Mouse (Mus musculus) limb, embryonic 11.5 days (tissue): ENCODE data around the gene Zfp553. TPM values are rescaled to one million over a fixed set of nuclear protein-coding genes. Genes with fewer than 3 reads are reported as not detected.
A peak's percentile ranks its signal among the peaks of the same experiment; 100 is the strongest.

Experiments used
- ATAC-seq: fragments of 200-750 bp; cut with Nextera tagmentation; 2 replicates; pipeline ENCODE4 v1.8.0; 2017; ENCODE audit warnings: low read depth; ENCODE audit not compliant: insufficient number of reproducible peaks, low FRiP score, low TSS enrichment
- DNase-seq: peaks from one replicate; pipeline ENCODE4 v3.0.0-alpha.2; 2015; ENCODE audit warnings: low spot score
- H3K27ac ChIP-seq: fragments of 300-500 bp; sonication (generic); replicated peaks from 2 replicates; pipeline ENCODE4 v1.5.1; 2014; ENCODE audit warnings: low read depth, mild to moderate bottlenecking, low read length
- H3K27me3 ChIP-seq: fragments of 300-500 bp; sonication (generic); 2 replicates; pipeline ENCODE4 v1.6.1; 2014; ENCODE audit warnings: mild to moderate bottlenecking, low read length, mixed read lengths; ENCODE audit not compliant: control insufficient read depth, insufficient read depth
- H3K36me3 ChIP-seq: fragments of 300-500 bp; sonication (generic); 2 replicates; pipeline ENCODE4 v1.6.1; 2014; ENCODE audit warnings: mild to moderate bottlenecking, low read length, moderate library complexity, mixed read lengths; ENCODE audit not compliant: control insufficient read depth, insufficient read depth
- H3K4me1 ChIP-seq: fragments of 300-500 bp; sonication (generic); 2 replicates; pipeline ENCODE4 v1.6.1; 2014; ENCODE audit warnings: low read length, mixed read lengths; ENCODE audit not compliant: control insufficient read depth, insufficient read depth
- H3K4me2 ChIP-seq: fragments of 300-500 bp; sonication (generic); 2 replicates; pipeline ENCODE4 v1.6.1; 2014; ENCODE audit warnings: low read depth, mild to moderate bottlenecking, moderate library complexity; ENCODE audit not compliant: severe bottlenecking
- H3K4me3 ChIP-seq: fragments of 300-500 bp; sonication (generic); 2 replicates; pipeline ENCODE4 v1.5.1; 2014; ENCODE audit warnings: low read depth, low read length
- H3K9ac ChIP-seq: fragments of 300-500 bp; sonication (generic); 2 replicates; pipeline ENCODE4 v1.6.1; 2014; ENCODE audit warnings: mild to moderate bottlenecking, low read length
- H3K9me3 ChIP-seq: fragments of 300-500 bp; sonication (generic); 2 replicates; pipeline ENCODE4 v1.6.1; 2016; ENCODE audit warnings: low read length; ENCODE audit not compliant: control insufficient read depth
- WGBS: fragments of 180-500 bp; shearing (Covaris S2); extraction: QIAGEN DNeasy Blood & Tissue Kit; methylation state at CpG from one replicate; pipeline ENCODE4 v1.1.7; 2014; 5-methylcytosine and 5-hydroxymethylcytosine counted together
- polyA plus RNA-seq: library from polyadenylated mRNA; unstranded; fragments of >200 nt; fragmentation: Nextera tagmentation; extraction: Ambion mirVana; gene quantifications from 2 replicates; pipeline ENCODE4 v1.2.1, GENCODE M21; 2014

The Zfp553 gene
- polyA plus RNA-seq, 1 experiment from 2014 or later: 29.1 TPM

DNA sequence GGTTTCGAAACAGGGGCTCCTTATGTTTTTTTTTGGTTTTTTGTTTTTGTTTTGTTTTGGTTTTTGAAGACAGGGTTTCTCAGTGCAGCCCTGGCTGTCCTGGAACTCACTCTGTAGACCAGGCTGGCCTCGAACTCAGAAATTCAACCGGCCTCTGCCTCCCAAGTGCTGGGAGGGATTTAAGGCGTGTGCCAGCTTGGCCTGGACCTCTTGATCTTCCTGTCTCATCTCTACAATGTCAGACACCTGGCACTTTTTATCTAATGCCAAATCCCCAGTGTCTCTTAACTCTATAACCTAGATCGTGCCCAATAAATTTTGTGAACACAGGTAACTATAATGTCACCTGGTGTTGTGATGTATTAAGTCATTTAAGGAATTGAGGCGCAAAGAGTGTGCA, 20.5 kb downstream of the Zfp553 start:
- ATAC-seq (0 out of 2 replicates have a peak, but pooled peaks have one; percentile 15), DNase-seq (no peak)
- Histone ChIP-seq H3K27ac (no peak overlapping the region), H3K36me3 (peaks cover 7% of the 10 kb centered on the region), H3K4me3 (peak overlapping the region; percentile 54), H3K9me3 (no peaks in the 10 kb centered on the region), H3K4me1 (peaks cover 6% of the 10 kb centered on the region; the same call in 1 of the 2 replicates), H3K4me2 (peak overlapping the region; percentile 82), H3K27me3 (no peaks in the 10 kb centered on the region), H3K9ac (peak overlapping the region; percentile 68; the same call in 1 of the 2 replicates)
- WGBS: 84% methylated on average over 6 of the region's 6 CpGs

DNA sequence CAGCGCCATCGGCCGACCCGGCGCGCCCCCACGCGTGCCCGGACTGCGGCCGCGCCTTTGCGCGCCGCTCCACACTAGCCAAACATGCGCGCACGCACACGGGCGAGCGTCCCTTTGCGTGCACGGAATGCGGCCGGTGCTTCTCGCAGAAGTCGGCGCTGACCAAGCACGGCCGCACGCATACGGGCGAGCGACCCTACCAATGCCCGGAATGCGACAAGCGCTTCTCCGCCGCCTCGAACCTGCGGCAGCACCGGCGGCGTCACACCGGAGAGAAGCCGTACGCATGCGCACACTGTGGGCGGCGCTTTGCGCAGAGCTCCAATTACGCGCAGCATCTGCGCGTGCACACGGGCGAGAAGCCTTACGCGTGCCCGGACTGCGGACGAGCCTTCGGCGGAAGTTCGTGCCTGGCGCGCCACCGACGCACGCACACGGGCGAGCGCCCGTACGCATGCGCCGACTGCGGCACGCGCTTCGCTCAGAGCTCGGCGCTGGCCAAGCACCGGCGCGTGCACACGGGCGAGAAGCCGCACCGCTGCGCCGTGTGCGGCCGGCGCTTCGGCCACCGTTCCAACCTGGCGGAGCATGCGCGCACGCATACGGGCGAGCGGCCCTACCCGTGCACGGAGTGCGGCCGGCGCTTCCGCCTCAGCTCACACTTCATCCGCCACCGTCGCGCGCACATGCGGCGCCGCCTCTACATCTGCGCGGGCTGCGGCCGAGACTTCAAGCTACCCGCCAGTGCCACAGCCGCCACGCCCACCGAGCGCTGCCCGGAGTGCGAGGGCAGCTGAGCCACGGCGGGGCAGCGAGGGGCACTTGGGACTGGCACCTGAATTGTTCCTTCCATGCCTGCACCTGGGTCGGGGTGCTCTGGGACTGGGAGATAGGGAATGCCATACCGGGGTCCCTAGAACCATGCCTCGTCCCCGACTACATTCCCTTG, 21.2 kb downstream of the Zfp553 start:
- ATAC-seq (peak; percentile 93), DNase-seq (peak; percentile 96)
- Histone ChIP-seq H3K4me2 (peak overlapping the region; percentile 82), H3K9ac (peak overlapping the region; percentile 68), H3K27ac (peak overlapping the region; percentile 74), H3K9me3 (no peaks in the 10 kb centered on the region), H3K4me3 (peak overlapping the region; percentile 54), H3K27me3 (no peaks in the 10 kb centered on the region), H3K4me1 (peaks cover 6% of the 10 kb centered on the region; the same call in 1 of the 2 replicates), H3K36me3 (peaks cover 9% of the 10 kb centered on the region)
- 2% methylated on average over 113 of the region's 136 CpGs for WGBS

DNA sequence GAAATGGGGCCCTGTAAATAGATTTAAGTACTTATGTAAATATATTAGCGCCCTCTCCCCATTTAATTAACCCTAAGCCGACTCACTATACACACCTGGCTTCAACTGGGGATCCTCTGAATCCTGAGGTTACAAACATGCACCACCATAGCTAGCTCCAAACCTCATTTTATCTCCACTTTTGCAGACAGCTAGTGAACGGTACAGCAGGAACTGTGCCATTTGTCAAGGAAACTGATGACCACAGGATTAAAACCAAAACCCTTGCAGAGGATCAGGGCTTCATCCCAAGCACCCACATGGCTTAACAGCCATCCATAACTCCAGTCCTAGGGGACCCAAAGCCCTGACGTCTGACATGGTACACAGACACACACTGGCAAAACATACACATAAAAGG, 22.1 kb downstream of the Zfp553 start:
- peak overlapping the region; percentile 68; the same call in 1 of the 2 replicates for H3K9ac ChIP-seq
- 16% methylated on average over 4 of the region's 4 CpGs for WGBS
- peak overlapping the region; percentile 82 for H3K4me2 ChIP-seq
- H3K4me3 ChIP-seq: peak overlapping the region; percentile 54
- H3K36me3 ChIP-seq: peaks cover 7% of the 10 kb centered on the region
- H3K4me1 ChIP-seq: peaks cover 8% of the 10 kb centered on the region
- H3K9me3 ChIP-seq: no peaks in the 10 kb centered on the region
- H3K27ac ChIP-seq: peak overlapping the region; percentile 74; the same call in 1 of the 2 replicates
- H3K27me3 ChIP-seq: no peaks in the 10 kb centered on the region
- no peak for ATAC-seq
- no peak for DNase-seq

DNA sequence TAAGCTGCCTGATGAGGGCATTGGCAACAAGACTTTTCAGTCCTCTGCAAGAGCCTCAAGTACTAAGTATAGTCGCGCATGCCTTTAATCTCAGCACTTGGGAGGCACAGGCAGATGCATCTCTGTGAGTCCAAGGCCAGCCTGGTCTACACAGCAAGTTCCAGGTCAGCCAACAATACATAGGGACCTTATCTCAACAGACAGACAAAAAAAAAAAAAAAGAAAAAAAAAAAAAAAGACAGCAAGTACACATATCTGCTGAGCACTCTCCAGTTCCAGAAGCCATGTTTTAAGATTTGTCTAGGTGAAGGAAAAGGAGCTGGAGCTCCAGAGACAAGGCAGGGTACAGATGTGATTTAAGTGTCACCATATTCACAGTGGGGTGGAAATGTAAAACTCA, 23.1 kb downstream of the Zfp553 start:
- Histone ChIP-seq H3K9ac (no peak overlapping the region), H3K36me3 (peaks cover 7% of the 10 kb centered on the region), H3K4me1 (peaks cover 9% of the 10 kb centered on the region), H3K9me3 (no peaks in the 10 kb centered on the region), H3K4me2 (no peak overlapping the region), H3K27ac (no peak overlapping the region), H3K27me3 (no peaks in the 10 kb centered on the region), H3K4me3 (no peak overlapping the region)
- ATAC-seq (no peak), DNase-seq (no peak)
- WGBS: 88% methylated on average over 2 of the region's 2 CpGs

DNA sequence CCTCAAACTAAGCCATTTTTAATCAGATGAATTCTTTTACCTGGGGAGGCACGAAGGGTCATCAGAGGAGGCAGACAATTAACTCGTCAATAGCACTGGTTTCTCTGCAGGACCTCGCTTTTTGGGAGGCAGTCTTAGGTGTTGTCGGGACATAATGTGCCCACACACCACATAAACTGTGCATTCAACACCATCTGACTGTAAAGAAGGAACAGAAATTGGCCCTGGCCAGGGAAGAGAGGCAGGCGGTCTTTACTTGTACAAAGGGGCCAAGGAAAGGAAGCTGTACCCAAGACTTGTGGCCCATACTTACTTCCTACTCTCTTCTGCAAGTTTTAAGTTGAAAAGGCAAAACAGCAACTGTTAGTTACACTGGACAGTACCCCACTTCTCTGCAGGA, 23.7 kb downstream of the Zfp553 start:
- H3K27ac ChIP-seq: no peak overlapping the region
- no peak overlapping the region for H3K4me3 ChIP-seq
- peaks cover 7% of the 10 kb centered on the region for H3K36me3 ChIP-seq
- ATAC-seq (no peak), DNase-seq (no peak)
- WGBS: 89% methylated on average over 5 of the region's 5 CpGs
- no peaks in the 10 kb centered on the region for H3K9me3 ChIP-seq
- H3K4me2 ChIP-seq: no peak overlapping the region
- no peak overlapping the region for H3K9ac ChIP-seq
- H3K27me3 ChIP-seq: no peaks in the 10 kb centered on the region
- H3K4me1 ChIP-seq: peaks cover 10% of the 10 kb centered on the region

DNA sequence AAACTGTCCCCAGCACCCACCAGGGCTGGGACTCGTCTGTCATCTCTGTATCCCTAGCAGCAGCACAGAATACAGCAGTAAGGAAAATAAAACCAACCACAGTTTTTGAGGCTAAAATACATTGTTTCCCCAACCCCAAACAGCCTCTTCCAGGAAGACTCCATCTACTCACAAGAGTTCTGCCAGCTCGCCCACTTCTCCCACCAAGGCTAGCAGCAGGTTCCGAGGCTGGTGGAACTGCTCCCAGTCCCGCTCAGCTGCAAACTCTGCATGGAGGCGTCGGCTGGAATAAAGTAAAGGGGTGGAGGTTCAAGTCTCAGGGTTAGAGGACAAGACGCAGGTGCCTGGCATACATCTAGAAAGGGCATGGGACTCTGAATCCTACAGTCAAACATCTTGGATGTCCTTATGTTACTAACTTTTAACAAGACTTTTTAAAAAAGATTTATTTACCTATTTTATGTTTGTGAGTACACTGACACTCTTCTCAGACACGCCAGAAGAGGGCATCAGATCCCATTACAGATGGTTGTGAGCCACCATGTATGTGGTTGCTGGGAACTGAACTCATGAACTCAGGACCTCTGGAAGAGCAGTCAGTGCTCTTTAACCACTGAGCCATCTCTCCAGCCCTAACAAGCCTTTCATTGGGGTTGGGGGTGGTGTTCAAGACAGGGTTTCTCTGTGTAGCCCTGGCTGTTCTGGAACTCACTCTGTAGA, 26.5 kb downstream of the Zfp553 start:
- no peaks in the 10 kb centered on the region for H3K27me3 ChIP-seq
- no peak for DNase-seq
- no peak overlapping the region for H3K27ac ChIP-seq
- H3K4me2 ChIP-seq: peak overlapping the region; percentile 70
- no peak for ATAC-seq
- H3K9me3 ChIP-seq: no peaks in the 10 kb centered on the region
- H3K9ac ChIP-seq: no peak overlapping the region
- WGBS: 76% methylated on average over 8 of the region's 8 CpGs
- peaks cover 7% of the 10 kb centered on the region for H3K36me3 ChIP-seq
- H3K4me3 ChIP-seq: peak overlapping the region; percentile 78
- peaks cover 7% of the 10 kb centered on the region for H3K4me1 ChIP-seq

DNA sequence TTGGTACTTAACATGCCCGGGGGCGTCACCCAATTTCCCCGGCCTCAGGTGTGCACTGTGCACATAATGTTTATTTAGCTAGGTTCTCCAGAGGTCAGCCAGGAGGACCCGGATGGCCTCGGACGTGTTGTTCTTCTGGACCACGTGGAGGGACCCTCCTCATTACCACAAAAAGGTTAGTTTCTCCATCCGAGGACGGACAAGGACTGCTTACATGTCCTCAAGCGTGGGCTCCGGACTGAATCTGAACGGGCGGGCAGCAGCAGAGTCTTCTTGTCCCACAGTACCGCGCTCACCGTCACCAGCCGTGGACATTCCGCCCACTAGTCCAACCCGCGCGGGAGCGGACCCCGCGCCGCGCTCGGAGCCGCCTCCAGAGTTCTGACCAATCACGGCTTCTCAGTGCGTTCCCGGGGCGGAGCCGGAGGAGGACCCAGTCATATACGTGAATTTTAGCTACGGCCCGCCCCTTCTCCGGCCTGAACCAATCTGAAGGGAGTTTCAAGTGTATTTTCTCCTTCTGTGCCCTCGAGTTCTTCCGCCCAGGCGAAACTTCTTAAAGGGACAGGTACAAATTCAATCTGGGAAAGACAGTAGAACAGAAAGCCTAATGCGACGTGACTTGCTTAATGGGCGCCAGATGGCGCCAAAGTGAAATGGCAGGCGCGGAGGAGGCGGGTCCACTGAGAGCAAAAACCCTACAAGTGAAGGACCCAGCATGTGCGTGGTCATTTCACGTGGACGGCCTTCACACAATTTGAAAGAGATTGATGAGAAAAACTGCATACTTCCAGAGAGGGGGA, 27.6 kb downstream of the Zfp553 start, which contains the start of gene Dctpp1:
Gene Dctpp1, minus strand, starts transcription at position 401 of the 803 bp plus-strand sequence.
- DNase-seq (peak; percentile 97), ATAC-seq (peak; percentile 95)
- Histone ChIP-seq H3K4me3 (peak within 1 kb of the TSS; percentile 78), H3K4me2 (peak within 1 kb of the TSS; percentile 70), H3K27ac (no peak within 1 kb of the TSS), H3K36me3 (peaks cover 7% of the 10 kb centered on the region), H3K9ac (peak within 1 kb of the TSS; percentile 78), H3K4me1 (peaks cover 4% of the 10 kb centered on the region; the same call in 1 of the 2 replicates), H3K27me3 (no peaks in the 10 kb centered on the region), H3K9me3 (no peaks in the 10 kb centered on the region)
- under 1% methylated on average over 50 of the region's 50 CpGs for WGBS
